Mouse (Mus musculus) T-cell, adult 2 months (primary cell): Measurements from ENCODE around the gene Cep135.

ENCODE experiments used
- DNase-seq: peaks from one replicate; pipeline ENCODE4 v3.0.0; 2022; ENCODE audit warnings: low spot score

Gene Cep135

GRCm38 (mm10) chr5:76645091-76645868 lies 56.8 kb downstream of the Cep135 start:
- DNase-seq, result no peak

- no peak for DNase-seq
Measured at GRCm38 (mm10) chr5:76649897-76650296, 61.4 kb downstream of the Cep135 start.

- DNase-seq, result no peak
Measured at GRCm38 (mm10) chr5:76651151-76651725, 62.7 kb downstream of the Cep135 start.

GRCm38 (mm10) chr5:76656212-76656611 lies 67.7 kb downstream of the Cep135 start, which contains the start of gene C530008M17Rik:
C530008M17Rik (plus strand) TSS chr5:76656512.
- DNase-seq, result no peak

GRCm38 (mm10) chr5:76657245-76658083 lies 69.0 kb downstream of the Cep135 start:
- DNase-seq, result no peak

GRCm38 (mm10) chr5:76658084-76658934 lies 69.8 kb downstream of the Cep135 start:
- no peak for DNase-seq

GRCm38 (mm10) chr5:76659958-76660635 lies 71.6 kb downstream of the Cep135 start:
- no peak for DNase-seq

GRCm38 (mm10) chr5:76661310-76661709 lies 72.8 kb downstream of the Cep135 start:
- no peak for DNase-seq

- no peak for DNase-seq
Measured at GRCm38 (mm10) chr5:76664936-76665335, 76.4 kb downstream of the Cep135 start.

GRCm38 (mm10) chr5:76665421-76665820 lies 76.9 kb downstream of the Cep135 start:
- DNase-seq, result no peak

- DNase-seq, result no peak
Measured at GRCm38 (mm10) chr5:76666026-76666756, 77.7 kb downstream of the Cep135 start.

GRCm38 (mm10) chr5:76668118-76668517 lies 79.6 kb downstream of the Cep135 start:
- no peak for DNase-seq

GRCm38 (mm10) chr5:76668547-76668946 lies 80.0 kb downstream of the Cep135 start:
- no peak for DNase-seq

GRCm38 (mm10) chr5:76670183-76670582 lies 81.7 kb downstream of the Cep135 start:
- no peak for DNase-seq

GRCm38 (mm10) chr5:76674022-76674653 lies 85.6 kb downstream of the Cep135 start:
- no peak for DNase-seq

GRCm38 (mm10) chr5:76675369-76675768 lies 86.9 kb downstream of the Cep135 start:
- no peak for DNase-seq

GRCm38 (mm10) chr5:76680959-76681358 lies 92.5 kb downstream of the Cep135 start:
- DNase-seq, result no peak

- no peak for DNase-seq
Measured at GRCm38 (mm10) chr5:76681895-76682656, 93.6 kb downstream of the Cep135 start.

- DNase-seq, result no peak
Measured at GRCm38 (mm10) chr5:76683455-76683854, 95.0 kb downstream of the Cep135 start.
